Mouse (Mus musculus) olfactory bulb, adult 2 months (tissue): ENCODE data around the gene Ccdc60. TPM values are rescaled to one million over a fixed set of nuclear protein-coding genes. Genes with fewer than 3 reads are reported as not detected.

Experiments
- H3K27ac ChIP-seq: fragments of 200-500 bp; 2 replicates; pipeline ENCODE4 v1.5.1; 2012; ENCODE audit warnings: low read depth, low read length; ENCODE audit not compliant: insufficient read depth
- H3K4me1 ChIP-seq: fragments of 200-500 bp; 2 replicates; pipeline ENCODE4 v1.6.1; 2012; ENCODE audit warnings: low read length; ENCODE audit not compliant: control insufficient read depth, insufficient read depth
- H3K4me3 ChIP-seq: fragments of 200-500 bp; 2 replicates; pipeline ENCODE4 v1.5.1; 2012; ENCODE audit warnings: mild to moderate bottlenecking, low read depth, low read length, moderate library complexity; ENCODE audit not compliant: insufficient read depth
- CTCF ChIP-seq: fragments of 200-500 bp; IDR thresholded peaks from 2 replicates; pipeline ENCODE4 v1.5.1; 2012; ENCODE audit warnings: low read depth, mild to moderate bottlenecking, low read length, moderate library complexity; ENCODE audit not compliant: insufficient read depth
- POLR2A ChIP-seq: fragments of 200-500 bp; IDR thresholded peaks from 2 replicates; pipeline ENCODE4 v1.6.1; 2012; ENCODE audit warnings: mild to moderate bottlenecking, low read depth, low read length, moderate library complexity; ENCODE audit not compliant: insufficient read depth
- WGBS: fragments of 180-500 bp; shearing (Covaris S2); methylation state at CpG from one replicate; pipeline ENCODE4 v1.1.7; 2018; 5-methylcytosine and 5-hydroxymethylcytosine counted together
- polyA plus RNA-seq: library from polyadenylated mRNA; stranded (reverse); fragments of >200 nt; gene quantifications from 2 replicates; pipeline ENCODE4 v1.2.4, GENCODE M21; 2012; ENCODE audit warnings: low replicate concordance; ENCODE audit not compliant: missing spikeins, insufficient read depth, insufficient read length

Gene Ccdc60
- polyA plus RNA-seq, 1 experiment: not detected

DNA sequence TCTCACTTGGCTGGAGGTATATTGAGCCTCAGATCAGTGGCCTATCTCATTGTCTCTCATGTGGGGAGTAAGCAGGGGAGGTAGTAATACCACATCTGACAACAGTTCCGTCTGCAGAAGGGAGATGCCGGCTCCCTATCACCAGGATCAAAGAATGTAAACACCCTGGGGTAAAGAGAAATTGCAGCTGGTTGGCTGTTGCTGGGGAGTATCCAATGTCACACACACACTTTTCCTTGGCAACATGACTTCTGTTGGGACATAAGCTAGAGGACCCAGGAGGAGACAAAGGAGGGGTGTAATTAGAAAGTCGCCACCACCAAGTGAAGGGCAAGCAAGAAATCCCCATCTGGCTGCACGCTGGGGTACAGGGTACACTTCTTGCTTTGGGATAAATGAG lies 172.7 kb downstream of the Ccdc60 start:
- TF ChIP-seq CTCF (no peak), POLR2A (no peak)
- Histone ChIP-seq H3K4me1 (peaks cover 11% of the 10 kb centered on the region; the same call in 1 of the 2 replicates), H3K27ac (no peak overlapping the region), H3K4me3 (no peak overlapping the region)
- 41% methylated on average over 4 of the region's 4 CpGs for WGBS

DNA sequence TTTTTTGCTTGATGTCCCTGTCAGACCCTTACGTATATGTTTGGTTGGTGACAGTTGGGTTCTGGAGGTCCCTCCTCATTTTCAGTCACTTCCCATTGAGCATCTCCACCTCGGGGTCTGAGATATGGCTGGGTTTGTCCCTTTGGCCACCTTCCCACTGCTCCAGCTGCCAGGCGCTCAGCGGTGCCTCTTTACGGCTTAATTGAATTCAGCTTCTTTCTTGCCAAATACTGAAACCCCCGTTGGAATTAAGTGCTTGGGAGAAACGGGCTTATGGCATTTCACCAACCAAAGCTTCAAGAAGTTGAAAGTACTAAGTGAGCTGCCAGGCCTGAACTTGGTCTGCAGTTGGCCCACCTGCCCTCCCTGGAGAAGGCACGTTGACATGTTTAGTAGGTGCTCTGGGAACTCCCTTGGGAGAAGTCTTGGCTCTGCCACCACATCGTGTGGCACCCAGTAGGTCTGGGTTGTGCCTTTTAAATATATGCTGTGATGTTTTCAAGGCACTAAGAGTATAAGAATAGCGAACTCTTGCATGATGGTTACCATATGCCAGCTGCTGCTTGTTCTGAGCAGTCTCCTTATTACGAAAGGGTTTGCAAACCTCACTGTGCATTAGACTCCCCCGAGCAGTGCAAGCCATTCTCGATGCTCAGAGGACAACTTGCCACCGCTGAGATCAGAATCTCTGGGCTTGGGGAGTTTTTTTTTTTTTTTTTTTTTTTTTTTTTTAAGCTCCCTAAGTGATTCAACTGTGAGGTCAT lies 173.5 kb downstream of the Ccdc60 start:
- TF ChIP-seq CTCF: no peak
- TF ChIP-seq POLR2A: no peak
- H3K27ac ChIP-seq: no peak overlapping the region
- 40% methylated on average over 14 of the region's 14 CpGs for WGBS
- no peak overlapping the region for H3K4me3 ChIP-seq
- H3K4me1 ChIP-seq: peaks cover 11% of the 10 kb centered on the region; the same call in 1 of the 2 replicates

DNA sequence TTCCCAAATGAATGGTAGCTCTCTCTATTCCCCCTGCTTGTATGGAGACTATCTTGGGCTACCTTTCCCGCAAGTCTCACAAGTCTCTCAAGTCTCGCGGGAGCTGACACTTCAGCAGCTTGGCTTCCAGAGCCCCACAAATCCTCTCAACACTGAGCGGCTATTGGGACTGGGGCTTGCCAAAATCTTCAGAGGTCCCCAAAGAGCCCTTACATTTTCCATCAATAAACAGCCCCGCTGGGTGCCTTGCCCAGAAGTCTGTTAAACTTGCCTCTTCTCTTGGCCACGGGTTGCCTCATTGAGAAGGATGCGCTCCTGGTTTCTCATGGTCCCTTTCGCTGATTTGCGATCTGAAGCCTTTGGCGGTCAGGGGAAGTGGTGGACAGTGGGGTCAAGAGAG lies 180.1 kb downstream of the Ccdc60 start:
- 92% methylated on average over 10 of the region's 10 CpGs for WGBS
- peaks cover 4% of the 10 kb centered on the region; the same call in 1 of the 2 replicates for H3K4me1 ChIP-seq
- H3K27ac ChIP-seq: no peak overlapping the region
- TF ChIP-seq CTCF (no peak), POLR2A (no peak)
- H3K4me3 ChIP-seq: no peak overlapping the region

DNA sequence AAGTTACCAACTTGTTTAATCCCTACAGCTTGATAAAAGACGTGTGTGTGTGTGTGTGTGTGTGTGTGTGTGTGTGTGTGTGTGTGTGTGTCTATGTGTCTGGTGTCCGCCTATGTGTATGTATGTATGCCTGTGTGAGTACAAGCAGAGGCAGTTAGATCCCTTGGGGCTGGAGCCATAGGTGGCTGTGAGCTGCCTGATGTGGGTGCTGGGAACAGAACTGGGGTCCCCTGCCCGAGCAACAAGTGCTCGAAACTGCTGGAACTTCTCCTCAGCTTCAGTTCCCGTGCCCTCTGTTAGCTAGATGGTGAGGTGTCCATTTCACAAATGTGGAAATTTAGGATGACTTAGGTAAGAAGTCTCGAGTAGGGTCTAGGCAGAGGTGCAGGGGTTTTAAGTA lies 204.6 kb downstream of the Ccdc60 start:
- WGBS: 89% methylated on average over 6 of the region's 6 CpGs
- no peak overlapping the region for H3K27ac ChIP-seq
- H3K4me3 ChIP-seq: no peak overlapping the region
- TF ChIP-seq CTCF: no peak
- TF ChIP-seq POLR2A: no peak
- H3K4me1 ChIP-seq: peaks cover 10% of the 10 kb centered on the region

DNA sequence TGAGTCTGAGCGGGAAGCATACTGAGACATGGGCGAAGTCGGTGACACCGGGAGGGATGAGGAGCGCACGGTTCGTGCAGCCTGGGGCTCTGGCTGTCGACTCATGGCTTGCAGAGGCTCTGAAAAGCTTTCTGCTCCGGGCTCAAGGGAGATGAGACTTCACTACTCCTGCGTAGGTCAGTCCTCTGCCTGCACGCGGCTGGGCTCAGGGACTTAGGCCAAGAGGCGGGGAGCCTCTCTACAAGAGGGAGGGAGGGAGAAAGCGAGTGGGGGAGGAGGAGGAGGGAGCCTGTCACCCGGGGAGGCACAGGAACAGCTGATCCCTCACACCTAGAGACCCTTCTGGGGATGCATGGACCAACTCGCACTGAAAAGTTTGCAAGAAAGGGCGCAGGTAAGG lies 205.7 kb downstream of the Ccdc60 start, which contains the start of gene Tmem233:
Gene Tmem233, minus strand, starts transcription at position 164 of the 400 bp plus-strand sequence.
- 17% methylated on average over 17 of the region's 17 CpGs for WGBS
- TF ChIP-seq CTCF (no peak), POLR2A (no peak)
- Histone ChIP-seq H3K4me1 (peaks cover 10% of the 10 kb centered on the region), H3K27ac (no peak within 1 kb of the TSS), H3K4me3 (no peak within 1 kb of the TSS)

DNA sequence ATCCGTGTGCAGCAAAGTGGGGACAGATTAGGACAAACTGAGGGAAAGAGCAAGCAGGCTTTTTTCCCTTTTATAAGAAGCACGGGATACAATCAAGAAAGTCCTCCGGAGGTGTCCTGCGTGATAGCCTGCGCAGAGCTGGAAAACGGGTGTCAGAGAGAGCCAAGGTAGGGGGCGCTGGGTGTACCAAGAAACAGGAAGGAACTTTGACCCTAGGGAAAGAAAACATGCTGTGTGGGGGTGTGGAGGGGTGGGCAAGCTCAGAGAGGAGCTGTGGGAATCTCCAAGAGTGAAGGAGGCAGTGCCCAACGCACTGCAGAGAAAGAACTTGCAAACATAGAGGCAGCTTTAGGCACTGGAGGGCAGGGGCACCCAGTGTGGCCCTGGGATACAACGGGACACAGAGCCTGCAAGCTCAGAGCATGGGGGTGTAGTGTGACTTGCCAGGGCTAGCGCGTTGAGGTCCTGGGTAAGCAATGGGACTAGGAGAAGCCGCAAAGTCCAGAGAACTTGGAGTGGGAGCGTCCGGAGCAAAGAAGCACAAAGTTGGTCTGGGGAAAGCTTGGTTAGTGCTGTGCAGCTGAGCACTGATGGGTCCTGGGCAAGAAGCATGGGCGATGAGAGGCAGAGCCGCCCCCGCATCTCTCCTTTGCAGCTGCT lies 206.4 kb downstream of the Ccdc60 start:
- 31% methylated on average over 17 of the region's 17 CpGs for WGBS
- peaks cover 10% of the 10 kb centered on the region for H3K4me1 ChIP-seq
- no peak for TF ChIP-seq POLR2A
- no peak for TF ChIP-seq CTCF
- no peak overlapping the region for H3K27ac ChIP-seq
- H3K4me3 ChIP-seq: no peak overlapping the region

DNA sequence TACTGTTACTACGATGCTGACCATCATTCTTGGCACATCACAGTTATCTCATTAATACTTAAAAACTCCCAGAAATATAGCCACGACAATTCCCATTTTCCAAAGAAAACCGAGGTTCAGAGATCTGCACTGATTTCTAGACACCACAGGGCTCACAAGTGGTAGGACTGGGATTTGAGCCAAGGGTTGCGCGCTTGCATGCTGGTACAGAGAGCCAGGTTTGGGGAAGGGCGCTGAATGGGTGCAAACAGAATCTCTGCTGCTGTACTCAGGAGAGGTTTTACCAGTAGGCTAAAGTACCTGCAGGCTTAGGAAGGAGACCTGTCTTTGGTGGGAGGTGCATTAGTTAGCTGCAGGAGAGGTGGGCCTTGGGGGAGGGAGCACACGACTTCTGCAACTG lies 207.2 kb downstream of the Ccdc60 start:
- no peak overlapping the region for H3K4me3 ChIP-seq
- WGBS: 58% methylated on average over 7 of the region's 7 CpGs
- peaks cover 10% of the 10 kb centered on the region for H3K4me1 ChIP-seq
- no peak for TF ChIP-seq CTCF
- TF ChIP-seq POLR2A: no peak
- no peak overlapping the region for H3K27ac ChIP-seq

DNA sequence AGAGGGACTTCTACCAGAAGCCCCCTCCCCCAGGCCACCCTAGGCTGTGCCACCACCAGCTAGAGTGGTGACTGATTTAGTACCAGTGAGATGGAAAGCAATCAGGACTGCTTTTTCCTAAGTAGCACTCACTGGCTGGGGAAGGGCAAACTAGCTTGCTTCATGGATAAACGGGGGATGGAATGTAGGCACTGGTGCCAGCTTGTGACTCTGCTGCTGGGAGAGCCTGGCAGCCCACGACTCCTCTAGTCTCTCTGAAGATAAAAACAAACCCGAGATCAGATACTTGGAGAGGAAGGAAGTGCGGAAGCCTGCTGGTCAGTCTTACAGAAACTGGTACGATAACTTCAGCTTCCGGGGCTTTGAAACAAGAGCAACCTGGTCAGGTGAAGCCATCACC lies 208.0 kb downstream of the Ccdc60 start:
- TF ChIP-seq CTCF (no peak), POLR2A (no peak)
- Histone ChIP-seq H3K4me3 (no peak overlapping the region), H3K27ac (no peak overlapping the region), H3K4me1 (peaks cover 10% of the 10 kb centered on the region)
- WGBS: 47% methylated on average over 6 of the region's 6 CpGs

Other genes with a start within 250 kb of the Ccdc60 start
- not detected in 2 replicates for gene Tmem233, start 205.7 kb downstream of the Ccdc60 start, polyA plus RNA-seq
- gene Hspb8, start 133.9 kb upstream of the Ccdc60 start, polyA plus RNA-seq: not detected in 2 replicates